ENCODE assay signal across 19 mouse cellular contexts in the genomic region with DNA sequence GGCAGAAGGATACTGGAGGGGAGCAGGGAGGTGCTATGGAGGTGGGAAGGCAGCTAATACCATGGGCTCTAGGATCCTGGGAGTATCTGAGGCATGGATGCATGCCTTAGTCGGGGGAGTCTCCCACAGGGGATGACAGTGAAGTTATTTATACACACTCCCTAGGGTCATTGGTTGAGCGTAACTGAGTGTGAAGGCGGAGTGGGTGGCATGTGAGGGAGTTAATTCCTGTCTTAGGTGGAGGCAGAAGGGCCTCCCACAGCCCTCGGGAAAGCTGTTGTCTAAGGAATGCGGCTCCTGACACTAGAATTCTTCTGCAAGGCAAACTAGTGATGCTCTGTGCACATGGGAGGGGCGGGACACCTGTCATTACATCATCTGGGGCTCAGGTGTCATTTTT. TPM values are rescaled to one million over a fixed set of nuclear protein-coding genes. Genes with fewer than 3 reads are reported as not detected.
DNase-seq lines count a peak whose midpoint lies in the region; ATAC-seq and TF ChIP-seq lines count a peak whose summit lies in the region.
"Had no signal": no experiment of that assay in that cellular context is flagged by ENCODE, and none has a peak within 500 bp of the region (broad histone marks: within the 10 kb centered on the region; RNA-seq: fewer than 3 reads in every experiment).

No protein-coding gene starts in this region.

- no peak for TF ChIP-seq EP300 in heart, adult 2 months (IDR thresholded peaks at IDR 0.05; ENCODE audit: insufficient read depth, low read depth, low read length)

- H3K36me3 ChIP-seq in heart, embryonic 11.5 days (ENCODE audit: control insufficient read depth, insufficient read depth, low read length): no peaks in the 10 kb centered on the region
- H3K36me3 ChIP-seq in heart, adult 2 months (ENCODE audit: control insufficient read depth, insufficient read depth, low read length): peaks cover 4% of the 10 kb centered on the region; the same call in 1 of the 2 replicates
- no peaks in the 10 kb centered on the region for H3K36me3 ChIP-seq in embryonic facial prominence, embryonic 14.5 days (ENCODE audit: control insufficient read depth, insufficient read depth, low read length)
- no peaks in the 10 kb centered on the region for H3K36me3 ChIP-seq in hindbrain, postnatal 0 days (ENCODE audit: insufficient read depth, low read length)
- H3K36me3 ChIP-seq: heart, embryonic 13.5 days; hindbrain, embryonic 10.5 days; liver, embryonic 12.5 days; lung, embryonic 15.5 days had no signal

- 32% methylated on average over 6 of the region's 6 CpGs for WGBS in heart, embryonic 11.5 days (ENCODE audit: insufficient replicate concordance)
- 48% methylated on average over 6 of the region's 6 CpGs for WGBS in heart, adult 2 months
- 42% methylated on average over 6 of the region's 6 CpGs for WGBS in embryonic facial prominence, embryonic 14.5 days
- WGBS in hindbrain, postnatal 0 days: 49% methylated on average over 6 of the region's 6 CpGs

- peak; percentile 56; the same call in 1 of the 2 replicates for ATAC-seq in heart, embryonic 11.5 days (replicated peaks; ENCODE audit: insufficient number of reproducible peaks, low FRiP score, low TSS enrichment)
- peak; percentile 64; the same call in 1 of the 2 replicates for ATAC-seq in embryonic facial prominence, embryonic 14.5 days (ENCODE audit: low read depth)
- no peak for ATAC-seq in hindbrain, postnatal 0 days
- ATAC-seq: liver, embryonic 12.5 days had no signal

- no peak for TF ChIP-seq CTCF in heart, adult 2 months (IDR thresholded peaks at IDR 0.05)
- no peak for TF ChIP-seq CTCF in hindbrain, postnatal 0 days (IDR thresholded peaks at IDR 0.05; ENCODE audit: low read depth)

- H3K4me2 ChIP-seq in heart, embryonic 11.5 days: no peak overlapping the region
- no peak overlapping the region for H3K4me2 ChIP-seq in embryonic facial prominence, embryonic 14.5 days (ENCODE audit: low read depth, low read length)
- H3K4me2 ChIP-seq in hindbrain, postnatal 0 days (ENCODE audit: low read depth, low read length): no peak overlapping the region
- H3K4me2 ChIP-seq: heart, embryonic 13.5 days; liver, embryonic 12.5 days; lung, embryonic 15.5 days had no signal

- intact Hi-C loops in heart, adult 2 months (cut with DNase I): no loop called here

- no peaks in the 10 kb centered on the region for H3K27me3 ChIP-seq in heart, embryonic 11.5 days (ENCODE audit: control insufficient read depth, insufficient read depth, low read length)
- H3K27me3 ChIP-seq in heart, adult 2 months (ENCODE audit: control insufficient read depth, insufficient read depth, low read length): no peaks in the 10 kb centered on the region
- no peaks in the 10 kb centered on the region for H3K27me3 ChIP-seq in embryonic facial prominence, embryonic 14.5 days (replicated peaks; ENCODE audit: control insufficient read depth, insufficient read depth, low read length)
- H3K27me3 ChIP-seq in hindbrain, postnatal 0 days (ENCODE audit: insufficient read depth, low read length): no peaks in the 10 kb centered on the region
- H3K27me3 ChIP-seq: liver, embryonic 12.5 days; lung, embryonic 15.5 days had no signal

- no peaks in the 10 kb centered on the region for H3K79me2 ChIP-seq in heart, adult 2 months (replicated peaks; ENCODE audit: control insufficient read depth, insufficient read depth, low read length)

- no peak overlapping the region for H3K9ac ChIP-seq in heart, embryonic 11.5 days (ENCODE audit: low read depth, low read length)
- H3K9ac ChIP-seq in heart, adult 2 months (ENCODE audit: low read depth, low read length): no peak overlapping the region
- H3K9ac ChIP-seq in embryonic facial prominence, embryonic 14.5 days (ENCODE audit: low read depth, low read length): no peak overlapping the region
- no peak overlapping the region for H3K9ac ChIP-seq in hindbrain, postnatal 0 days (replicated peaks; ENCODE audit: low read length)
- H3K9ac ChIP-seq: heart, embryonic 13.5 days; liver, embryonic 12.5 days; lung, embryonic 15.5 days had no signal

- DNase-seq in heart, adult 2 months: no peak
- DNase-seq in kidney, postnatal 4 days: peak; percentile 51 to 74
- no peak for DNase-seq in kidney, adult 11 months
- peak; percentile 53 for DNase-seq in R1 (ENCODE audit: low read depth, low spot score)
- peak; percentile 81 for DNase-seq in embryonic facial prominence, embryonic 14.5 days (ENCODE audit: low spot score)
- no peak for DNase-seq in cerebellum, adult 11-12 months
- no peak for DNase-seq in hindbrain, postnatal 0 days (ENCODE audit: low spot score)
- DNase-seq: adrenal gland, postnatal 36 days; B cell, adult 2 months; cerebellum, adult 9-11 months; gastrocnemius, postnatal 10 days; layer of hippocampus, postnatal 36 days; right cerebral cortex, postnatal 25 days; thymus, postnatal 14 days had no signal

- H3K4me1 ChIP-seq in heart, embryonic 11.5 days (ENCODE audit: control insufficient read depth, insufficient read depth, low read length): peaks cover 18% of the 10 kb centered on the region
- H3K4me1 ChIP-seq in heart, adult 2 months (ENCODE audit: control insufficient read depth, insufficient read depth, low read length): peaks cover 7% of the 10 kb centered on the region
- 0 out of 2 replicates have a peak, but pooled peaks cover 5% of the 10 kb centered on the region for H3K4me1 ChIP-seq in embryonic facial prominence, embryonic 14.5 days (ENCODE audit: control insufficient read depth, insufficient read depth, low read length)
- no peaks in the 10 kb centered on the region for H3K4me1 ChIP-seq in hindbrain, postnatal 0 days (ENCODE audit: insufficient read depth, low read length)

- no peak for TF ChIP-seq POLR2A in heart, adult 2 months (IDR thresholded peaks at IDR 0.05; ENCODE audit: insufficient read depth, low read depth, low read length)

- H3K4me3 ChIP-seq in heart, embryonic 11.5 days (ENCODE audit: low read depth, low read length): no peak overlapping the region
- H3K4me3 ChIP-seq in heart, adult 2 months: no peak overlapping the region
- no peak overlapping the region for H3K4me3 ChIP-seq in embryonic facial prominence, embryonic 14.5 days (ENCODE audit: low read depth, low read length)
- no peak overlapping the region for H3K4me3 ChIP-seq in hindbrain, postnatal 0 days (ENCODE audit: low read length)
- H3K4me3 ChIP-seq: heart, embryonic 13.5 days; hindbrain, embryonic 10.5 days; liver, embryonic 12.5 days; lung, embryonic 15.5 days had no signal

- no peaks in the 10 kb centered on the region for H3K9me3 ChIP-seq in heart, embryonic 11.5 days (replicated peaks; ENCODE audit: control insufficient read depth, low read length)
- no peaks in the 10 kb centered on the region for H3K9me3 ChIP-seq in embryonic facial prominence, embryonic 14.5 days (ENCODE audit: control insufficient read depth, low read length)
- no peaks in the 10 kb centered on the region for H3K9me3 ChIP-seq in hindbrain, postnatal 0 days (ENCODE audit: low read length)
- H3K9me3 ChIP-seq: hindbrain, embryonic 10.5 days; liver, embryonic 12.5 days; lung, embryonic 15.5 days had no signal

- H3K27ac ChIP-seq in heart, embryonic 11.5 days (ENCODE audit: low read depth, low read length): no peak overlapping the region
- no peak overlapping the region for H3K27ac ChIP-seq in heart, adult 2 months
- H3K27ac ChIP-seq in embryonic facial prominence, embryonic 14.5 days (replicated peaks; ENCODE audit: low read depth, low read length): no peak overlapping the region
- H3K27ac ChIP-seq in hindbrain, postnatal 0 days: no peak overlapping the region
- H3K27ac ChIP-seq: heart, embryonic 13.5 days; hindbrain, embryonic 10.5 days; liver, embryonic 12.5 days; lung, embryonic 15.5 days had no signal

RNA-seq across cellular contexts. Expression of gene Slamf9, which starts 38.4 kb away (rescaled TPM):
- polyA plus RNA-seq in heart, embryonic 11.5 days (2014; fragmentation: Nextera tagmentation; extraction: Ambion mirVana): 1.1 and 1.2 TPM in 2 replicates
- total RNA-seq in heart, adult 2 months (2021): 1 to 10 TPM; 1.2 to 2.3 TPM
- 6.8 and 7.0 TPM in 2 replicates for polyA plus RNA-seq in heart, adult 2 months (2012; rRNA removed)
- polyA plus RNA-seq in embryonic facial prominence, embryonic 14.5 days (2014; fragmentation: Nextera tagmentation; extraction: Ambion mirVana): 0.68 and 0.77 TPM in 2 replicates
- not detected in 2 replicates for total RNA-seq in hindbrain, postnatal 0 days (2014; rRNA removed)
- 0.39 and 0.49 TPM in 2 replicates for polyA plus RNA-seq in hindbrain, postnatal 0 days (2015; fragmentation: Nextera tagmentation; extraction: Ambion mirVana)
- polyA plus RNA-seq: hindbrain, embryonic 10.5 days had no signal

RNA-seq across cellular contexts. Expression of gene Igsf9, which starts 44.8 kb away (rescaled TPM):
- polyA plus RNA-seq in heart, embryonic 11.5 days (2014; fragmentation: Nextera tagmentation; extraction: Ambion mirVana): 9.3 and 12.0 TPM in 2 replicates
- under 1 TPM; 0.36 to 0.47 TPM for total RNA-seq in heart, adult 2 months (2021)
- polyA plus RNA-seq in heart, adult 2 months (2012; rRNA removed): 2.1 and 3.8 TPM in 2 replicates
- polyA plus RNA-seq in embryonic facial prominence, embryonic 14.5 days (2014; fragmentation: Nextera tagmentation; extraction: Ambion mirVana): 21.4 and 26.3 TPM in 2 replicates
- total RNA-seq in hindbrain, postnatal 0 days (2014; rRNA removed): 17.9 and 33.0 TPM in 2 replicates
- polyA plus RNA-seq in hindbrain, postnatal 0 days (2015; fragmentation: Nextera tagmentation; extraction: Ambion mirVana): 10.5 and 13.5 TPM in 2 replicates

Comparison
In these comparisons a context has a peak if more than half of its experiments do, and no peak if none do; other contexts are left out.
1. DNase-seq: peak in kidney, postnatal 4 days (2 of 2), R1 (single experiment) and embryonic facial prominence, embryonic 14.5 days (single experiment); none in heart, adult 2 months (0 of 2), kidney, adult 11 months (single experiment), cerebellum, adult 11-12 months (single experiment) and hindbrain, postnatal 0 days (single experiment).